Mouse (Mus musculus) hindbrain, embryonic 10.5 days (tissue): ENCODE data around the gene Rab26. TPM values are rescaled to one million over a fixed set of nuclear protein-coding genes. Genes with fewer than 3 reads are reported as not detected.

Experiments
- DNase-seq: peaks from one replicate; pipeline ENCODE4 v3.0.0-alpha.2; 2017; ENCODE audit warnings: low spot score
- H3K27ac ChIP-seq: fragments of 300-500 bp; sonication (generic); 2 replicates; pipeline ENCODE4 v1.5.1; 2016; ENCODE audit warnings: mild to moderate bottlenecking, moderate library complexity
- H3K27me3 ChIP-seq: fragments of 300-500 bp; sonication (generic); 2 replicates; pipeline ENCODE4 v1.6.1; 2016; ENCODE audit warnings: mild to moderate bottlenecking; ENCODE audit not compliant: poor library complexity, insufficient read depth, severe bottlenecking
- H3K36me3 ChIP-seq: fragments of 300-500 bp; sonication (generic); 2 replicates; pipeline ENCODE4 v1.6.1; 2016; ENCODE audit warnings: mild to moderate bottlenecking, moderate library complexity
- H3K4me1 ChIP-seq: fragments of 300-500 bp; sonication (generic); replicated peaks from 2 replicates; pipeline ENCODE4 v1.6.1; 2016; ENCODE audit warnings: mild to moderate bottlenecking
- H3K4me3 ChIP-seq: fragments of 300-500 bp; sonication (generic); 2 replicates; pipeline ENCODE4 v1.5.1; 2016; ENCODE audit warnings: mild to moderate bottlenecking, moderate library complexity
- H3K9me3 ChIP-seq: fragments of 300-500 bp; sonication (generic); 2 replicates; pipeline ENCODE4 v1.6.1; 2016; ENCODE audit warnings: mild to moderate bottlenecking, moderate library complexity
- WGBS: fragments of 180-500 bp; shearing (Covaris S2); methylation state at CpG from one replicate; pipeline ENCODE4 v1.1.7; 2016; 5-methylcytosine and 5-hydroxymethylcytosine counted together
- polyA plus RNA-seq: library from polyadenylated mRNA; unstranded; fragments of >200 nt; fragmentation: Nextera tagmentation; extraction: Ambion mirVana; gene quantifications from 2 replicates; pipeline ENCODE4 v1.2.1, GENCODE M21; 2016

Gene Rab26
- polyA plus RNA-seq, 1 experiment from 2014 or later, result 1.8 TPM

- Histone ChIP-seq H3K4me1 (peaks cover 18% of the 10 kb centered on the region), H3K9me3 (no peaks in the 10 kb centered on the region), H3K27me3 (peaks cover 9% of the 10 kb centered on the region), H3K27ac (no peak overlapping the region), H3K4me3 (no peak overlapping the region), H3K36me3 (no peaks in the 10 kb centered on the region)
- 6% methylated on average over 3 of the region's 3 CpGs for WGBS
- DNase-seq, result peak; percentile 44
Measured at GRCm38 (mm10) chr17:24540375-24540774, 6.4 kb upstream of the Rab26 start.

GRCm38 (mm10) chr17:24538950-24539349 lies 4.9 kb upstream of the Rab26 start:
- no peaks in the 10 kb centered on the region for H3K27me3 ChIP-seq
- H3K4me1 ChIP-seq, result peaks cover 12% of the 10 kb centered on the region
- DNase-seq, result peak; percentile 52
- WGBS, result 69% methylated on average over 8 of the region's 8 CpGs
- no peaks in the 10 kb centered on the region for H3K9me3 ChIP-seq
- H3K4me3 ChIP-seq, result no peak overlapping the region
- H3K27ac ChIP-seq, result no peak overlapping the region
- no peaks in the 10 kb centered on the region for H3K36me3 ChIP-seq

- peaks cover 26% of the 10 kb centered on the region for H3K4me1 ChIP-seq
- H3K36me3 ChIP-seq, result no peaks in the 10 kb centered on the region
- no peaks in the 10 kb centered on the region for H3K9me3 ChIP-seq
- DNase-seq, result no peak
- no peak overlapping the region for H3K4me3 ChIP-seq
- no peaks in the 10 kb centered on the region for H3K27me3 ChIP-seq
- whole genome bisulfite sequencing, result 48% methylated on average over 3 of the region's 3 CpGs
- no peak overlapping the region for H3K27ac ChIP-seq
Measured at GRCm38 (mm10) chr17:24537536-24537935, 3.5 kb upstream of the Rab26 start.

GRCm38 (mm10) chr17:24535300-24535699 lies 1.3 kb upstream of the Rab26 start:
- H3K27me3 ChIP-seq, result no peaks in the 10 kb centered on the region
- no peak overlapping the region for H3K27ac ChIP-seq
- peaks cover 48% of the 10 kb centered on the region for H3K4me1 ChIP-seq
- no peaks in the 10 kb centered on the region for H3K9me3 ChIP-seq
- no peak for DNase-seq
- H3K4me3 ChIP-seq, result no peak overlapping the region
- 53% methylated on average over 5 of the region's 5 CpGs for whole genome bisulfite sequencing
- H3K36me3 ChIP-seq, result peaks cover 12% of the 10 kb centered on the region

GRCm38 (mm10) chr17:24533099-24533992 lies 664 bp downstream of the Rab26 start:
- WGBS, result 7% methylated on average over 53 of the region's 53 CpGs
- Histone ChIP-seq H3K27ac (peak overlapping the region; percentile 54), H3K4me3 (peak overlapping the region; percentile 54), H3K36me3 (peaks cover 26% of the 10 kb centered on the region), H3K27me3 (no peaks in the 10 kb centered on the region), H3K9me3 (no peaks in the 10 kb centered on the region), H3K4me1 (peaks cover 66% of the 10 kb centered on the region)
- DNase-seq, result peak; percentile 85

GRCm38 (mm10) chr17:24532045-24532444 lies 2.0 kb downstream of the Rab26 start:
- peaks cover 61% of the 10 kb centered on the region for H3K4me1 ChIP-seq
- H3K9me3 ChIP-seq, result no peaks in the 10 kb centered on the region
- peak overlapping the region; percentile 14; the same call in 1 of the 2 replicates for H3K4me3 ChIP-seq
- H3K27me3 ChIP-seq, result no peaks in the 10 kb centered on the region
- H3K36me3 ChIP-seq, result peaks cover 26% of the 10 kb centered on the region
- DNase-seq, result no peak
- H3K27ac ChIP-seq, result no peak overlapping the region
- 76% methylated on average over 7 of the region's 7 CpGs for WGBS

- WGBS, result 68% methylated on average over 3 of the region's 3 CpGs
- H3K4me1 ChIP-seq, result peaks cover 68% of the 10 kb centered on the region
Measured at GRCm38 (mm10) chr17:24531064-24531463, 2.9 kb downstream of the Rab26 start.

GRCm38 (mm10) chr17:24530361-24531050 lies 3.5 kb downstream of the Rab26 start:
- H3K36me3 ChIP-seq, result peaks cover 28% of the 10 kb centered on the region
- 33% methylated on average over 8 of the region's 8 CpGs for WGBS
- peak overlapping the region; percentile 90 for H3K27ac ChIP-seq
- no peak for DNase-seq
- peaks cover 68% of the 10 kb centered on the region for H3K4me1 ChIP-seq
- peak overlapping the region; percentile 84 for H3K4me3 ChIP-seq
- H3K27me3 ChIP-seq, result no peaks in the 10 kb centered on the region
- no peaks in the 10 kb centered on the region for H3K9me3 ChIP-seq

More at GRCm38 (mm10) chr17:24531064-24531463, 2.9 kb downstream of the Rab26 start:
- Histone ChIP-seq H3K9me3 (no peaks in the 10 kb centered on the region), H3K4me3 (0 out of 2 replicates have a peak overlapping the region, but pooled peaks have one; percentile 84), H3K27ac (no peak overlapping the region), H3K36me3 (peaks cover 26% of the 10 kb centered on the region), H3K27me3 (no peaks in the 10 kb centered on the region)
- no peak for DNase-seq

- Histone ChIP-seq H3K4me3 (peak overlapping the region; percentile 84), H3K9me3 (no peaks in the 10 kb centered on the region), H3K4me1 (peaks cover 68% of the 10 kb centered on the region), H3K27ac (peak overlapping the region; percentile 90), H3K27me3 (no peaks in the 10 kb centered on the region), H3K36me3 (peaks cover 34% of the 10 kb centered on the region)
- DNase-seq, result no peak
- WGBS, result 22% methylated on average over 5 of the region's 5 CpGs
Measured at GRCm38 (mm10) chr17:24529883-24530282, 4.1 kb downstream of the Rab26 start.

GRCm38 (mm10) chr17:24529007-24529451 lies 5.0 kb downstream of the Rab26 start:
- Histone ChIP-seq H3K27ac (peak overlapping the region; percentile 90), H3K27me3 (no peaks in the 10 kb centered on the region), H3K9me3 (no peaks in the 10 kb centered on the region), H3K4me3 (peak overlapping the region; percentile 84), H3K36me3 (peaks cover 41% of the 10 kb centered on the region), H3K4me1 (peaks cover 68% of the 10 kb centered on the region)
- 1% methylated on average over 4 of the region's 4 CpGs for WGBS
- DNase-seq, result peak; percentile 86

- Histone ChIP-seq H3K27me3 (no peaks in the 10 kb centered on the region), H3K27ac (peak overlapping the region; percentile 90), H3K9me3 (no peaks in the 10 kb centered on the region), H3K4me1 (peaks cover 64% of the 10 kb centered on the region), H3K4me3 (peak overlapping the region; percentile 84), H3K36me3 (peaks cover 46% of the 10 kb centered on the region)
- under 1% methylated on average over 8 of the region's 8 CpGs for WGBS
- DNase-seq, result no peak
Measured at GRCm38 (mm10) chr17:24528560-24528918, 5.5 kb downstream of the Rab26 start.

GRCm38 (mm10) chr17:24527723-24528559 lies 6.1 kb downstream of the Rab26 start, which contains the start of gene Traf7:
Gene Traf7, minus strand, starts transcription at chr17:24527938.
- Histone ChIP-seq H3K36me3 (peaks cover 52% of the 10 kb centered on the region), H3K4me3 (peak within 1 kb of the TSS; percentile 84), H3K27me3 (no peaks in the 10 kb centered on the region), H3K4me1 (peaks cover 58% of the 10 kb centered on the region), H3K27ac (peak within 1 kb of the TSS; percentile 93), H3K9me3 (no peaks in the 10 kb centered on the region)
- peak; percentile 94 for DNase-seq
- under 1% methylated on average over 40 of the region's 40 CpGs for WGBS
